Mouse (Mus musculus) hindbrain, embryonic 14.5 days (tissue): Measurements from ENCODE around the gene Rxfp1. TPM values are rescaled to one million over a fixed set of nuclear protein-coding genes. Genes with fewer than 3 reads are reported as not detected.
A peak's percentile ranks its signal among the peaks of the same experiment; 100 is the strongest.

Source experiments
- ATAC-seq: fragments of 200-750 bp; cut with Nextera tagmentation; 2 replicates; pipeline ENCODE4 v1.8.0; 2017; ENCODE audit warnings: moderate number of reproducible peaks, mild to moderate bottlenecking, moderate TSS enrichment, moderate library complexity; ENCODE audit not compliant: low FRiP score
- DNase-seq: peaks from one replicate; pipeline ENCODE4 v3.0.0-alpha.2; 2015; ENCODE audit warnings: low spot score
- H3K27ac ChIP-seq: fragments of 300-500 bp; sonication (generic); 2 replicates; pipeline ENCODE4 v1.5.1; 2014; ENCODE audit warnings: mild to moderate bottlenecking, moderate library complexity
- H3K27me3 ChIP-seq: fragments of 300-500 bp; sonication (generic); 2 replicates; pipeline ENCODE4 v1.6.1; 2014; ENCODE audit warnings: mild to moderate bottlenecking, low read length, mixed read lengths; ENCODE audit not compliant: control insufficient read depth, insufficient read depth
- H3K36me3 ChIP-seq: fragments of 300-500 bp; sonication (generic); replicated peaks from 2 replicates; pipeline ENCODE4 v1.6.1; 2014; ENCODE audit not compliant: control insufficient read depth, insufficient read depth
- H3K4me1 ChIP-seq: fragments of 300-500 bp; sonication (generic); replicated peaks from 2 replicates; pipeline ENCODE4 v1.6.1; 2014; ENCODE audit warnings: antibody characterized with exemption, low read length, mixed read lengths; ENCODE audit not compliant: control insufficient read depth, insufficient read depth
- H3K4me2 ChIP-seq: fragments of 300-500 bp; sonication (generic); replicated peaks from 2 replicates; pipeline ENCODE4 v1.6.1; 2014; ENCODE audit warnings: mild to moderate bottlenecking, moderate library complexity
- H3K4me3 ChIP-seq: fragments of 300-500 bp; sonication (generic); replicated peaks from 2 replicates; pipeline ENCODE4 v1.5.1; 2014; ENCODE audit warnings: mild to moderate bottlenecking, low read length
- H3K9ac ChIP-seq: fragments of 300-500 bp; sonication (generic); 2 replicates; pipeline ENCODE4 v1.6.1; 2014
- H3K9me3 ChIP-seq: fragments of 300-500 bp; sonication (generic); 2 replicates; pipeline ENCODE4 v1.6.1; 2016; ENCODE audit warnings: low read length; ENCODE audit not compliant: control insufficient read depth
- WGBS: fragments of 180-500 bp; shearing (Covaris S2); extraction: QIAGEN DNeasy Blood & Tissue Kit; methylation state at CpG from one replicate; pipeline ENCODE4 v1.1.7; 2014; 5-methylcytosine and 5-hydroxymethylcytosine counted together
- polyA plus RNA-seq: library from polyadenylated mRNA; unstranded; fragments of >200 nt; fragmentation: Nextera tagmentation; extraction: Ambion mirVana; gene quantifications from 2 replicates; pipeline ENCODE4 v1.2.1, GENCODE M21; 2014

The Rxfp1 gene
- polyA plus RNA-seq, 1 experiment from 2014 or later: 0.05 TPM

DNA sequence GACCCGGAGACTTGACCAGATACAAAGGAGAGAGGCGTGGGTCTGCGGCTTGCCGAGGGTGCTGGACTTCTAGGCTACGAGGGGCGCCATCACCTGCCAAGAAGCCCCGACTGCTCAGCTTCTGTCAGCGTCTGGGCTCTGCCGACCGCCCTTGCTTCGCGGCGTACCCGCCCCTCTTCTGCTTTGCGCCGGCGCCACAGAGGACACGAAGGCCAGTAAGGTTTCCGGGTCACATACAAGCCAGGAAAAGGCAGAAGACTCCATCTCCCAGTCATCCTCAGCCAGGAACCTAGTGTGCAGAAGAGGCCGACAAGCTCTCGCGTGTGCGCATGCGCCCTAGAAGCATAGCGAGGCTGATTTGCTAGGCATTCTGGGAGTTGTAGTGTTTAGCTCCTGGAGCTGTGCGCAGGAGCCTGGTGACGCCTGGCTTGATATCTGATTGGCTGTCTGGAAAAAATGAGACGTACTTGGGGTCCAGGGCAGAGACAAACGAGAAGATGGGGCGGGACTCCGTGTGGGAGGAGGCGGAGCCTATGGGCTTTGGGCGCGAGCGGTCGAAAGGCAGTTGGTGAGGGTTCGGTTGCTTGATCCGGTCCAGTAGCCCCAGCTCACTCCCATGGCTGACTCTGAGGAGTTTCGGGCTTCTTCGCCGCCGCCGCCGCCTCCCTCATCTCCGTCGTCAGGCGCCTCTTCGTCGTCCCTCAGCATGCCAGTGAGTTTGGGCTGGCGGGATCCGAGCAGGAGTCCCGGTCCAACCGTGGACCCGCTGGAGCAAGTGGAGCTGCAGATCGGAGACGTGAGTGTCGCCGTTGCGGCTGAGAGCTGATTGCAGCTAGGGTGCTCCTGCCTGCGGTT lies 108.9 kb downstream of the Rxfp1 start, which contains the start of gene 4930579G24Rik:
Gene 4930579G24Rik (plus strand): TSS at position 519 of the 855 bp plus-strand sequence.
- peak within 1 kb of the TSS; percentile 80 for H3K9ac ChIP-seq
- WGBS: under 1% methylated on average over 58 of the region's 60 CpGs
- H3K4me1 ChIP-seq: peaks cover 11% of the 10 kb centered on the region
- DNase-seq: peak; percentile 98
- H3K36me3 ChIP-seq: peaks cover 21% of the 10 kb centered on the region
- no peaks in the 10 kb centered on the region for H3K27me3 ChIP-seq
- H3K9me3 ChIP-seq: 0 out of 2 replicates have a peak, but pooled peaks cover 5% of the 10 kb centered on the region
- H3K4me3 ChIP-seq: peak within 1 kb of the TSS; percentile 86
- peak within 1 kb of the TSS; percentile 79 for H3K27ac ChIP-seq
- peak; percentile 99 for ATAC-seq
- peak within 1 kb of the TSS; percentile 78 for H3K4me2 ChIP-seq

DNA sequence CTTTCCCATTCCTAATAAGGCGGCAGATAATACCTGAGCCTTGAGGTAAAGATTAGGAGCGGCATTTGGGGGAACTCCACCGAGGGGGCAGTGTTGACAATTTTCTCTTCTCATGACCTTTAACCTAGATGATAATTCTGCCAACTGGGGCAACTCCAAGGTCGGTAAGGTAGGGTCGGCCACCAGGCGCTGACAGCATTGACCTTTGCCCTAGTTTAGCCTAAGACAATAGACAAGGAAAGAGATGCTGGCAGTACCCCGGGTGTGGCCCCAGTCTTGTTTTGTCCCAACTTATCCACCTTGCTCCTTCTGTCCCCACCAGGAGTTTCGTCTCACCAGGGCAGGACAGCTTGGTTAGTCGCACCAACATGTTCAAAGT lies 109.5 kb downstream of the Rxfp1 start:
- under 1% methylated on average over 9 of the region's 9 CpGs for WGBS
- no peak for ATAC-seq

GRCm38 (mm10) chr3:79627484-79628181 lies 110.0 kb downstream of the Rxfp1 start:
- Histone ChIP-seq H3K27me3 (no peaks in the 10 kb centered on the region), H3K4me1 (peaks cover 11% of the 10 kb centered on the region), H3K9ac (peak overlapping the region; percentile 66)

More for the DNA sequence above, 109.5 kb downstream of the Rxfp1 start:
- Histone ChIP-seq H3K4me1 (peaks cover 11% of the 10 kb centered on the region), H3K9me3 (0 out of 2 replicates have a peak, but pooled peaks cover 2% of the 10 kb centered on the region), H3K9ac (peak overlapping the region; percentile 66), H3K36me3 (peaks cover 15% of the 10 kb centered on the region), H3K4me3 (peak overlapping the region; percentile 86), H3K27ac (peak overlapping the region; percentile 66), H3K4me2 (peak overlapping the region; percentile 72), H3K27me3 (no peaks in the 10 kb centered on the region)
- peak; percentile 25 for DNase-seq

GRCm38 (mm10) chr3:79609886-79610285 lies 127.8 kb downstream of the Rxfp1 start:
- Histone ChIP-seq H3K36me3 (peaks cover 76% of the 10 kb centered on the region), H3K9ac (no peak overlapping the region), H3K4me2 (no peak overlapping the region), H3K4me1 (no peaks in the 10 kb centered on the region), H3K27me3 (no peaks in the 10 kb centered on the region), H3K27ac (no peak overlapping the region), H3K4me3 (no peak overlapping the region), H3K9me3 (no peaks in the 10 kb centered on the region)
- DNase-seq: no peak
- 95% methylated on average over 2 of the region's 2 CpGs for WGBS
- ATAC-seq: no peak

More at GRCm38 (mm10) chr3:79627484-79628181, 110.0 kb downstream of the Rxfp1 start:
- no peaks in the 10 kb centered on the region for H3K9me3 ChIP-seq
- H3K27ac ChIP-seq: no peak overlapping the region
- peaks cover 13% of the 10 kb centered on the region for H3K36me3 ChIP-seq
- H3K4me2 ChIP-seq: peak overlapping the region; percentile 72
- ATAC-seq (no peak), DNase-seq (no peak)
- H3K4me3 ChIP-seq: peak overlapping the region; percentile 86
- 30% methylated on average over 10 of the region's 10 CpGs for WGBS

GRCm38 (mm10) chr3:79595468-79595867 lies 142.2 kb downstream of the Rxfp1 start:
- Histone ChIP-seq H3K27ac (no peak overlapping the region), H3K4me2 (no peak overlapping the region), H3K9me3 (no peaks in the 10 kb centered on the region), H3K36me3 (peaks cover 64% of the 10 kb centered on the region), H3K4me1 (peaks cover 15% of the 10 kb centered on the region), H3K9ac (no peak overlapping the region), H3K4me3 (no peak overlapping the region), H3K27me3 (no peaks in the 10 kb centered on the region)
- WGBS: 95% methylated on average over 7 of the region's 7 CpGs
- no peak for ATAC-seq
- DNase-seq: no peak

DNA sequence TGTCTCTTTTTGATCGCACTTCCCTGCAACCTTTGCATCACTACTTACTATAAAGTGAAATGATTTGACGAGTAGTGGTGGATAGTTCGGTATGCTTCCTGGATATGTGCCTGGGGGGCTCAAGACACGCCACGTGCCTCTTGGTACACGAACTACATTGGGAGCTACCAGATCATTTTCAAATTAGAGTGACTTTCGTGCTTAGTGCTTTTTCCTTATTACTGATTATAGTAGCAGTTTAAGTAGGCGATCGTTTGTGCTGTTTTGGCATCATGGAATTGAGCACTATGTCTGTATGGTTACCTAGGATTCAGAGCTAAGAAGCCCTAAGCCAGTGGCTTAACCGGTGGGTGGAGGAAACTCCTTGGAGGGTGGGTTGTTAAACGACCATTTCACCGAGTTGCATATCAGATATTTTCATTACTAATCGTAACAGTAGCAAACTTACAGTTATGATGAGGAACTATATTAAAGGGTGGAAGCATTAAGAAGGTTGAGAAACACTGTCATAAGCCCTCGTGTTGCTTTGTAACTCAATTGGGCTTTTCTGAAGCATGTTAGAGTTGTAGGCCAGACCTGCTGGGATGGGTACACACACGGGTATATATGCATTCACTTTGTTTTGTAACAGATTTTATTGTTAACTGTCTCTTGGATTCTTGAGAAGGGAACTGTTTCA lies 145.7 kb downstream of the Rxfp1 start:
- WGBS: 7% methylated on average over 15 of the region's 15 CpGs
- DNase-seq: no peak
- peak overlapping the region; percentile 88 for H3K4me3 ChIP-seq
- peak overlapping the region; percentile 72 for H3K27ac ChIP-seq
- ATAC-seq: 0 out of 2 replicates have a peak, but pooled peaks have one; percentile 4
- H3K9ac ChIP-seq: peak overlapping the region; percentile 87
- H3K4me1 ChIP-seq: peaks cover 16% of the 10 kb centered on the region
- H3K27me3 ChIP-seq: no peaks in the 10 kb centered on the region
- H3K9me3 ChIP-seq: no peaks in the 10 kb centered on the region
- peaks cover 33% of the 10 kb centered on the region for H3K36me3 ChIP-seq
- H3K4me2 ChIP-seq: peak overlapping the region; percentile 73

Other genes with a start within 250 kb of the Rxfp1 start
- gene Fnip2, start 170.1 kb downstream of the Rxfp1 start, polyA plus RNA-seq: 5.9 and 9.9 TPM in 2 replicates
- gene Ppid, start 146.5 kb downstream of the Rxfp1 start, polyA plus RNA-seq: 151 and 157 TPM in 2 replicates
- 6.2 and 7.6 TPM in 2 replicates for gene 4930579G24Rik, start 108.8 kb downstream of the Rxfp1 start, polyA plus RNA-seq
- 44.9 and 45.9 TPM in 2 replicates for gene Etfdh, start 108.4 kb downstream of the Rxfp1 start, polyA plus RNA-seq
- gene Tmem144, start 114.9 kb upstream of the Rxfp1 start, polyA plus RNA-seq: 1.2 and 2.0 TPM in 2 replicates
- gene Fam198b, start 146.7 kb upstream of the Rxfp1 start, polyA plus RNA-seq: 1.7 and 4.8 TPM in 2 replicates